Mouse (Mus musculus) stomach, postnatal 0 days (tissue): ENCODE results near the gene Mical3. TPM values are rescaled to one million over a fixed set of nuclear protein-coding genes. Genes with fewer than 3 reads are reported as not detected.

Experiments used
- ATAC-seq: fragments of 200-750 bp; cut with Nextera tagmentation; 2 replicates; pipeline ENCODE4 v1.8.0; 2017; ENCODE audit not compliant: low FRiP score, low TSS enrichment
- DNase-seq: peaks from one replicate; pipeline ENCODE4 v3.0.0-alpha.2; 2016; ENCODE audit warnings: low spot score
- H3K27ac ChIP-seq: fragments of 300-500 bp; sonication (generic); replicated peaks from 2 replicates; pipeline ENCODE4 v1.5.1; 2014; ENCODE audit warnings: mild to moderate bottlenecking, control low read depth
- H3K27me3 ChIP-seq: fragments of 300-500 bp; sonication (generic); 2 replicates; pipeline ENCODE4 v1.6.1; 2014; ENCODE audit warnings: low read length; ENCODE audit not compliant: control insufficient read depth, insufficient read depth
- H3K36me3 ChIP-seq: fragments of 300-500 bp; sonication (generic); 2 replicates; pipeline ENCODE4 v1.6.1; 2014; ENCODE audit warnings: low read length, mixed read lengths; ENCODE audit not compliant: control insufficient read depth, insufficient read depth
- H3K4me1 ChIP-seq: fragments of 300-500 bp; sonication (generic); replicated peaks from 2 replicates; pipeline ENCODE4 v1.6.1; 2014; ENCODE audit warnings: antibody characterized with exemption; ENCODE audit not compliant: control insufficient read depth, insufficient read depth
- H3K4me2 ChIP-seq: fragments of 300-500 bp; sonication (generic); replicated peaks from 2 replicates; pipeline ENCODE4 v1.6.1; 2014; ENCODE audit warnings: low read depth, mild to moderate bottlenecking, control low read depth, moderate library complexity
- H3K4me3 ChIP-seq: fragments of 300-500 bp; sonication (generic); 2 replicates; pipeline ENCODE4 v1.5.1; 2014; ENCODE audit warnings: low read depth, low read length, control low read depth
- H3K9ac ChIP-seq: fragments of 300-500 bp; sonication (generic); 2 replicates; pipeline ENCODE4 v1.6.1; 2014; ENCODE audit warnings: mild to moderate bottlenecking, low read length, control low read depth, mixed read lengths
- H3K9me3 ChIP-seq: fragments of 300-500 bp; sonication (generic); 2 replicates; pipeline ENCODE4 v1.6.1; 2016; ENCODE audit warnings: low read length; ENCODE audit not compliant: control insufficient read depth
- CTCF ChIP-seq: IDR thresholded peaks from 2 replicates; pipeline ENCODE4 v1.5.1; 2016; ENCODE audit warnings: antibody characterized with exemption, low read depth, mild to moderate bottlenecking, moderate library complexity
- EP300 ChIP-seq: optimal IDR thresholded peaks from 2 replicates; pipeline ENCODE3; 2016; ENCODE audit warnings: antibody characterized with exemption
- WGBS: fragments of 180-500 bp; shearing (Covaris S2); extraction: QIAGEN DNeasy Blood & Tissue Kit; methylation state at CpG from one replicate; pipeline ENCODE4 v1.1.7; 2014; 5-methylcytosine and 5-hydroxymethylcytosine counted together
- polyA plus RNA-seq: library from polyadenylated mRNA; unstranded; fragments of >200 nt; fragmentation: Nextera tagmentation; extraction: Ambion mirVana; gene quantifications from 2 replicates; pipeline ENCODE4 v1.2.1, GENCODE M21; 2015

The Mical3 gene
- polyA plus RNA-seq, 1 experiment from 2014 or later, result 4.5 TPM

GRCm38 (mm10) chr6:121084050-121084480, 46.7 kb downstream of the Mical3 start:
- no peak for DNase-seq
- Histone ChIP-seq H3K27ac (0 out of 2 replicates have a peak overlapping the region, but pooled peaks have one; percentile 18), H3K9ac (0 out of 2 replicates have a peak overlapping the region, but pooled peaks have one; percentile 27), H3K4me2 (no peak overlapping the region), H3K4me1 (peaks cover 11% of the 10 kb centered on the region; the same call in 1 of the 2 replicates), H3K36me3 (no peaks in the 10 kb centered on the region), H3K9me3 (no peaks in the 10 kb centered on the region), H3K4me3 (no peak overlapping the region), H3K27me3 (no peaks in the 10 kb centered on the region)
- ATAC-seq, result no peak
- 58% methylated on average over 6 of the region's 6 CpGs for WGBS
- TF ChIP-seq EP300, result no peak
- no peak for TF ChIP-seq CTCF

GRCm38 (mm10) chr6:121082094-121082473, 48.7 kb downstream of the Mical3 start:
- H3K4me2 ChIP-seq, result no peak overlapping the region
- ATAC-seq, result no peak

GRCm38 (mm10) chr6:121081288-121082093, 49.3 kb downstream of the Mical3 start:
- ATAC-seq (no peak), DNase-seq (no peak)
- TF ChIP-seq EP300, result no peak
- no peaks in the 10 kb centered on the region for H3K27me3 ChIP-seq
- no peaks in the 10 kb centered on the region for H3K9me3 ChIP-seq
- H3K4me3 ChIP-seq, result no peak overlapping the region
- H3K9ac ChIP-seq, result no peak overlapping the region
- 67% methylated on average over 26 of the region's 26 CpGs for WGBS
- H3K4me1 ChIP-seq, result peaks cover 8% of the 10 kb centered on the region; the same call in 1 of the 2 replicates
- H3K4me2 ChIP-seq, result no peak overlapping the region
- no peak overlapping the region for H3K27ac ChIP-seq
- no peaks in the 10 kb centered on the region for H3K36me3 ChIP-seq

More at GRCm38 (mm10) chr6:121082094-121082473, 48.7 kb downstream of the Mical3 start:
- no peaks in the 10 kb centered on the region for H3K36me3 ChIP-seq
- 81% methylated on average over 10 of the region's 10 CpGs for WGBS
- TF ChIP-seq EP300 (no peak), CTCF (no peak)
- DNase-seq, result no peak
- no peaks in the 10 kb centered on the region for H3K9me3 ChIP-seq
- peaks cover 9% of the 10 kb centered on the region; the same call in 1 of the 2 replicates for H3K4me1 ChIP-seq
- H3K27ac ChIP-seq, result no peak overlapping the region
- H3K27me3 ChIP-seq, result no peaks in the 10 kb centered on the region
- no peak overlapping the region for H3K9ac ChIP-seq
- no peak overlapping the region for H3K4me3 ChIP-seq

GRCm38 (mm10) chr6:121078175-121078574, 52.6 kb downstream of the Mical3 start:
- H3K4me2 ChIP-seq, result no peak overlapping the region
- DNase-seq (no peak), ATAC-seq (no peak; the same call in 1 of the 2 replicates)
- H3K4me3 ChIP-seq, result no peak overlapping the region
- WGBS, result 53% methylated on average over 5 of the region's 5 CpGs
- no peak overlapping the region for H3K27ac ChIP-seq
- H3K4me1 ChIP-seq, result no peaks in the 10 kb centered on the region
- TF ChIP-seq EP300 (no peak), CTCF (no peak)
- H3K9me3 ChIP-seq, result no peaks in the 10 kb centered on the region
- H3K9ac ChIP-seq, result no peak overlapping the region
- no peaks in the 10 kb centered on the region for H3K27me3 ChIP-seq
- H3K36me3 ChIP-seq, result no peaks in the 10 kb centered on the region

GRCm38 (mm10) chr6:121076929-121077566, 53.8 kb downstream of the Mical3 start:
- Histone ChIP-seq H3K4me2 (no peak overlapping the region), H3K27me3 (no peaks in the 10 kb centered on the region), H3K27ac (0 out of 2 replicates have a peak overlapping the region, but pooled peaks have one; percentile 24), H3K9me3 (no peaks in the 10 kb centered on the region), H3K4me1 (no peaks in the 10 kb centered on the region), H3K4me3 (no peak overlapping the region), H3K9ac (no peak overlapping the region), H3K36me3 (no peaks in the 10 kb centered on the region)
- ATAC-seq (peak; percentile 50; the same call in 1 of the 2 replicates), DNase-seq (no peak)
- WGBS, result 67% methylated on average over 12 of the region's 12 CpGs
- TF ChIP-seq CTCF, result no peak
- no peak for TF ChIP-seq EP300
